Comparison of ENCODE assay signal across 8 mouse cellular contexts in genomic region chr2:152414591-152415165, GRCm38 (mm10). TPM values are rescaled to one million over a fixed set of nuclear protein-coding genes. Genes with fewer than 3 reads are reported as not detected.
DNase-seq lines count a peak whose midpoint lies in the region; ATAC-seq and TF ChIP-seq lines count a peak whose summit lies in the region.

Gene Zcchc3 (minus strand): TSS chr2:152415027.

- peak within 1 kb of the TSS; percentile 86 for H3K9ac ChIP-seq in hindbrain, embryonic 14.5 days
- H3K9ac ChIP-seq in lung, postnatal 0 days (replicated peaks; ENCODE audit: low read depth), result peak within 1 kb of the TSS; percentile 89

- no peaks in the 10 kb centered on the region for H3K27me3 ChIP-seq in hindbrain, embryonic 14.5 days (ENCODE audit: control insufficient read depth, insufficient read depth, low read length)
- no peaks in the 10 kb centered on the region for H3K27me3 ChIP-seq in lung, postnatal 0 days (replicated peaks; ENCODE audit: insufficient read depth, low read length)

- TF ChIP-seq CTCF in lung, postnatal 0 days (IDR thresholded peaks at IDR 0.05), result no peak

- peak within 1 kb of the TSS; percentile 98 for H3K4me2 ChIP-seq in hindbrain, embryonic 14.5 days (replicated peaks)
- H3K4me2 ChIP-seq in lung, postnatal 0 days (replicated peaks; ENCODE audit: low read depth, low read length), result peak within 1 kb of the TSS; percentile 83

- TF ChIP-seq EP300 in lung, postnatal 0 days (IDR thresholded peaks at IDR 0.05), result peak; percentile 61

- peak; percentile 35 for DNase-seq in adipocyte (ENCODE audit: low spot score)
- DNase-seq in gastrocnemius, adult 18-20 months (ENCODE audit: low spot score), result peak; percentile 55
- DNase-seq in hindbrain, embryonic 14.5 days (ENCODE audit: low spot score), result peak; percentile 82
- DNase-seq in layer of hippocampus, postnatal 25 days (ENCODE audit: extremely low spot score in 1 of 2, low spot score in 1 of 2), result peak; percentile 72 to 73
- peak; percentile 96 for DNase-seq in lung, postnatal 0 days (ENCODE audit: low spot score)
- DNase-seq in ovary, postnatal 14 days (ENCODE audit: low spot score), result peak; percentile 85
- DNase-seq in thymus, postnatal 0 days (ENCODE audit: low spot score), result peak; percentile 24

- ATAC-seq in common myeloid progenitor, adult 5-6 weeks (replicated peaks; ENCODE audit: low read depth, poor library complexity, severe bottlenecking), result peak; percentile 76
- ATAC-seq in hindbrain, embryonic 14.5 days (ENCODE audit: low FRiP score), result peak; percentile 80
- ATAC-seq in lung, postnatal 0 days, result peak; percentile 86

- H3K36me3 ChIP-seq in hindbrain, embryonic 14.5 days (replicated peaks; ENCODE audit: control insufficient read depth, insufficient read depth), result no peaks in the 10 kb centered on the region
- no peaks in the 10 kb centered on the region for H3K36me3 ChIP-seq in lung, postnatal 0 days (ENCODE audit: insufficient read depth, low read length)

- peaks cover 4% of the 10 kb centered on the region; the same call in 1 of the 2 replicates for H3K9me3 ChIP-seq in hindbrain, embryonic 14.5 days (ENCODE audit: control insufficient read depth, low read length)
- no peaks in the 10 kb centered on the region for H3K9me3 ChIP-seq in lung, postnatal 0 days (ENCODE audit: low read length)

- H3K27ac ChIP-seq in hindbrain, embryonic 14.5 days, result peak within 1 kb of the TSS; percentile 92
- H3K27ac ChIP-seq in lung, postnatal 0 days (ENCODE audit: low read length), result peak within 1 kb of the TSS; percentile 97

- peak within 1 kb of the TSS; percentile 90 for H3K4me3 ChIP-seq in hindbrain, embryonic 14.5 days (replicated peaks; ENCODE audit: low read length)
- H3K4me3 ChIP-seq in lung, postnatal 0 days (ENCODE audit: low read depth, low read length), result peak within 1 kb of the TSS; percentile 82

- peaks cover 34% of the 10 kb centered on the region for H3K4me1 ChIP-seq in hindbrain, embryonic 14.5 days (replicated peaks; ENCODE audit: control insufficient read depth, insufficient read depth, low read length)
- peaks cover 8% of the 10 kb centered on the region; the same call in 1 of the 2 replicates for H3K4me1 ChIP-seq in lung, postnatal 0 days (ENCODE audit: insufficient read depth, low read depth, low read length)

- WGBS in hindbrain, embryonic 14.5 days, result under 1% methylated on average over 65 of the region's 65 CpGs
- WGBS in lung, postnatal 0 days, result under 1% methylated on average over 50 of the region's 65 CpGs

RNA-seq across cellular contexts. Expression of gene Zcchc3, which starts in this region (rescaled TPM):
- total RNA-seq in common myeloid progenitor, adult 5-6 weeks (2017), result 3.7 and 4.3 TPM in 2 replicates
- under 1 TPM; 0.62 to 0.76 TPM for total RNA-seq in gastrocnemius, adult 18-20 months (2021)
- 16.5 and 17.2 TPM in 2 replicates for polyA plus RNA-seq in hindbrain, embryonic 14.5 days (2014; fragmentation: Nextera tagmentation; extraction: Ambion mirVana)
- total RNA-seq in layer of hippocampus, postnatal 25 days (2021), result 10 to 100 TPM; 10.7 to 11.6 TPM
- 17.3 TPM in 2 replicates for polyA plus RNA-seq in lung, postnatal 0 days (2015; fragmentation: Nextera tagmentation; extraction: Ambion mirVana)
- 7.2 and 7.4 TPM in 2 replicates for polyA plus RNA-seq in thymus, postnatal 0 days (2015; fragmentation: Nextera tagmentation; extraction: Ambion mirVana)

Comparison
In these comparisons a context has a peak if more than half of its experiments do, and no peak if none do; other contexts are left out.
1. Peak in every context shown above with its lines: DNase-seq, ATAC-seq, H3K4me3 ChIP-seq and H3K27ac ChIP-seq.
2. Peak in DNase-seq in gastrocnemius, adult 18-20 months; RNA of the gene not detected or under 1 TPM.
3. DNase-seq: peak in every context shown above with its lines; median percentile 96 in lung, postnatal 0 days; 85 in ovary, postnatal 14 days; 82 in hindbrain, embryonic 14.5 days; 72 in layer of hippocampus, postnatal 25 days; 55 in gastrocnemius, adult 18-20 months; 35 in adipocyte; 24 in thymus, postnatal 0 days.